Mouse (Mus musculus): ENCODE measurements around the gene BC029722. TPM values are rescaled to one million over a fixed set of nuclear protein-coding genes. Genes with fewer than 3 reads are reported as not detected.

The BC029722 gene
- polyA plus RNA-seq, 1 experiment from 2014 or later: 28.4 TPM

DNA sequence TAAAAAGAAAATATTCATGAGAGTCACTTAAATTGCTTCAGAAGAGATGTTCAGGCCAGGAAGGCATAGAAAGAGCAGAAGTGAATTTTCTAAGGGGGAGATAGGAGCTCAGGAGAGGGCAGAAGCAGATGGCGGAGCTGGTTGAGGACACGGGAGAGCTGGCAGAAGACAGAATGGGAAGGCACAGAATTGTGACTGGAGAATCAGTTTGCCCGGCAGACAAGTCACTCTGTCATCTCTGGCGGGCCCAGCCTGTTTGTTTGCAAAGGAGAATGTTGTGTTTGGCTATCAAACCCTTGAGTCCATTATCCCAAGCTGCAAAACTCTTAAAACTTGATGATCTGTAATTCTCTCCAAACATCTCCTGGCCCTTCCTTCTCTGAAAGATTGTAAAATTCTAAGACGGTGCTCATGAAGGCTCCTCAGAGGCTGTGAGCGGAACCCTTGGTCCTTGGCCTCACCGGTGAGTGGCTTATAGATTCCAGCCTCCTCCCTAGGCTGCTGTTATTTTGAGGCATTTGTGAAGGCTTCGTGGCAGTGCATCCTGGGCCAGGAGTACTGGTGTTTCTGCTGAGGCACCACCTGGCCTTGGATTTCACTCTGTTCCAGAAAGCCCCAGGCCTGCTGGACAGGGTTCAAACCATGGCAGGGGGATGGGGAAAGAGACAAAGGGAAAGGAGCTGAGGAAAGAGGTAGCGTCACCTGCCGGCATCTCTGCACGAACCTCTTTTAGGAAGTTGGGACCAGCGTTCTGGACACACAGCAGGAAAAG, 24.4 kb downstream of the BC029722 start:
- H3K4me3 ChIP-seq (replicated peaks; ENCODE audit: low read depth, low read length): no peak overlapping the region
- no peaks in the 10 kb centered on the region for H3K9me3 ChIP-seq (replicated peaks; ENCODE audit: low read length)
- H3K36me3 ChIP-seq (ENCODE audit: insufficient read depth, low read length): no peaks in the 10 kb centered on the region
- H3K27me3 ChIP-seq (ENCODE audit: insufficient read depth, low read length): no peaks in the 10 kb centered on the region
- no peak overlapping the region for H3K9ac ChIP-seq (ENCODE audit: low read depth, low read length)
- no peak overlapping the region for H3K4me2 ChIP-seq (ENCODE audit: low read length)
- H3K27ac ChIP-seq: no peak overlapping the region
- ATAC-seq (replicated peaks; ENCODE audit: low FRiP score, low read depth): no peak
- 79% methylated on average over 12 of the region's 12 CpGs for WGBS
- no peaks in the 10 kb centered on the region for H3K4me1 ChIP-seq (replicated peaks; ENCODE audit: insufficient read depth, low read length)
- DNase-seq (ENCODE audit: low spot score): no peak
- no peak for TF ChIP-seq CTCF (IDR thresholded peaks at IDR 0.05; ENCODE audit: low read depth)

DNA sequence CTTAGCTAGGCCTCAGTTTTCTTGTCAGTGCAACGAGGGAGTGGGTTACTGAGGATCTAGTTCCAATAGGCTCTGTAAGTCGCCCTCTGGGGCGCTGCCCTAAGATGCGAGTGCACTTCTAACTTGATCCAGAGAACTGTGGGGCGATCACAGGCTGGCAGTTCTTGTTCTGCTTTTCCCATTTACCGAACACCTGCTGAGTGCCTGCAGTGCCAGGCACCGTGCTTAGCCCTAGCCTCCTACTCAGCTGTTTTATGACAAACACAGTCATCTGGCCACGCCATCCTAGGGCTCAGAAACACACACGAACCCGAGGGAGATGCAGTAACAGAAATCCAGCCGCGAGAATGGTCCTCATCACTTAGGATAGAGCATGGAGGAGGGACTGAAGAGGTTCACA, 26.3 kb downstream of the BC029722 start:
- no peak for TF ChIP-seq CTCF (IDR thresholded peaks at IDR 0.05; ENCODE audit: low read depth)
- H3K27ac ChIP-seq: no peak overlapping the region
- no peak overlapping the region for H3K9ac ChIP-seq (ENCODE audit: low read depth, low read length)
- H3K9me3 ChIP-seq (replicated peaks; ENCODE audit: low read length): no peaks in the 10 kb centered on the region
- H3K4me1 ChIP-seq (replicated peaks; ENCODE audit: insufficient read depth, low read length): no peaks in the 10 kb centered on the region
- H3K36me3 ChIP-seq (ENCODE audit: insufficient read depth, low read length): no peaks in the 10 kb centered on the region
- 28% methylated on average over 12 of the region's 12 CpGs for WGBS
- no peak overlapping the region for H3K4me3 ChIP-seq (replicated peaks; ENCODE audit: low read depth, low read length)
- ATAC-seq (replicated peaks; ENCODE audit: low FRiP score, low read depth) (no peak), DNase-seq (ENCODE audit: low spot score) (no peak)
- no peaks in the 10 kb centered on the region for H3K27me3 ChIP-seq (ENCODE audit: insufficient read depth, low read length)
- H3K4me2 ChIP-seq (ENCODE audit: low read length): no peak overlapping the region

DNA sequence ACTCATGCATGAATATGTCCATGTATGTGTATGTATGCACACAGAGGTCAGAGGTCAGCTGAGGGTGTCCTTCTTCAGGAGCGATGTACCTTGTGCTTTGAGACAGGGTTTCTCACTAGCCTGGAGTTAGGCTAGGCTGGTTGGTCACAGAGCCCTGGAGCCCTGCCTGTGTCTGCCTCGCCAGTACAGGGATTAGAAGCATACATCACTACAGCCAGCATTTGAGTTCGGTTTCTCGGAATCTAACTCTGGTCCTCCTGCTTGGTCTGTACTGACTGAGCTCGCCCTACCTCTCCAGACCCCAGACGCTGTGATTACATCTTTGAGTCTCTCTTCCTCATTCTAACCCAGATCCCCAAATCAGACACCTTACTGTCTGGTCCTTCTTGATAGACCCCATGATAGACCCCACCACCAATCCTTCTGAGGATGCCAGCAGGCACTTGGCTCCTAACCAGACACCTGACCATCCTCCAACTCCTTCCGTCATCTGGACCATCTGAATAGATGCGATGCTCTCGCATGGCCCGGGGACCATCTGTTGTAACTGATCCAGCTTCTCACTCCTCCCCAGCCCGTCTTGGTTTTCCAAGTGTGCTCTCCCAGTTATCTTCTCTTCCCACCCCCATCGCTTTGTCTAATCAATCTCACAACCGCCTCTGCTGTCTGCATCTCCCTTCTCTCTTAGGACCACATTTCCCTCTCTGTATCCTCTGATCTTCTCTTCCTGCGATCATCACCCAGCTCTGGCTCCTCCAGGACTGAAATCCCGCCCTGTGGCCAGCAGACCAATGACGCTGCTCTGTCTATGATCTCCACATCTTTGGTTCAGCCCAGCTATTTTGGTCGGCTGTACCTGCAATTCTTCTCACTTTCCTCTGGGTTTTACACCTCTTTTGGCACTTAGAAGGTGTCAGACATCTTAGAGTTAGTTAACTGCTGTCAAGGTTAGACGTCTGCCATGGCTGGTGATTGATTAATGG, 31.0 kb downstream of the BC029722 start:
- DNase-seq (ENCODE audit: low spot score): no peak
- no peaks in the 10 kb centered on the region for H3K36me3 ChIP-seq (ENCODE audit: insufficient read depth, low read length)

GRCm38 (mm10) chr2:155786905-155787304, 32.3 kb downstream of the BC029722 start:
- no peaks in the 10 kb centered on the region for H3K36me3 ChIP-seq (ENCODE audit: insufficient read depth, low read length)
- no peak for DNase-seq (ENCODE audit: low spot score)
- H3K27me3 ChIP-seq (ENCODE audit: insufficient read depth, low read length): no peaks in the 10 kb centered on the region
- no peak overlapping the region for H3K4me2 ChIP-seq (ENCODE audit: low read length)
- H3K27ac ChIP-seq: no peak overlapping the region
- H3K9ac ChIP-seq (ENCODE audit: low read depth, low read length): no peak overlapping the region
- ATAC-seq (replicated peaks; ENCODE audit: low FRiP score, low read depth): no peak
- H3K4me1 ChIP-seq (replicated peaks; ENCODE audit: insufficient read depth, low read length): no peaks in the 10 kb centered on the region
- no peak overlapping the region for H3K4me3 ChIP-seq (replicated peaks; ENCODE audit: low read depth, low read length)
- no peaks in the 10 kb centered on the region for H3K9me3 ChIP-seq (replicated peaks; ENCODE audit: low read length)
- WGBS: 69% methylated on average over 5 of the region's 5 CpGs
- TF ChIP-seq CTCF (IDR thresholded peaks at IDR 0.05; ENCODE audit: low read depth): no peak

More for the DNA sequence above, 31.0 kb downstream of the BC029722 start:
- no peak overlapping the region for H3K4me3 ChIP-seq (replicated peaks; ENCODE audit: low read depth, low read length)
- no peaks in the 10 kb centered on the region for H3K4me1 ChIP-seq (replicated peaks; ENCODE audit: insufficient read depth, low read length)
- ATAC-seq (replicated peaks; ENCODE audit: low FRiP score, low read depth): no peak
- 49% methylated on average over 18 of the region's 18 CpGs for WGBS
- no peak overlapping the region for H3K9ac ChIP-seq (ENCODE audit: low read depth, low read length)
- no peak for TF ChIP-seq CTCF (IDR thresholded peaks at IDR 0.05; ENCODE audit: low read depth)
- H3K27ac ChIP-seq: no peak overlapping the region
- no peaks in the 10 kb centered on the region for H3K27me3 ChIP-seq (ENCODE audit: insufficient read depth, low read length)
- no peak overlapping the region for H3K4me2 ChIP-seq (ENCODE audit: low read length)
- no peaks in the 10 kb centered on the region for H3K9me3 ChIP-seq (replicated peaks; ENCODE audit: low read length)

DNA sequence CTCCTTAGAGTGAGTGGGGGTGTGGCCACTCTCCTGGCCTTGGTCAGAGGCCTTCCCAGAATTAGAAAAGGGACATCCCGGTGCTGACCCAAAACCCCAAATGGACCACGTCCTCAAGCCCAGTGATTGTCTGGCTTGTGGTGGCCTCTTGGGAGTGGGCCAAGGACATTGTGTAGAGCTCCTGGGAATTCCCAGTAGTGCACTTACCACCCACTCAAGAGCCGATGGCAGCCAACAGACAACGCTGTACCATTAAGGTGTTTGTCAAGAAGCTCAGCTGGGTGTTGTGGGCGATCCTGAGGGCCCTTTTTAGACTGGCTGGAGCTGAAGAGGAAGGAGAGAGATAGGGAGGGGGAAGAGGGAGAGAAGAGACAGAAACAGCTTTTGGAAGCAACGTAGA, 34.7 kb downstream of the BC029722 start:
- WGBS: 80% methylated on average over 6 of the region's 6 CpGs

DNA sequence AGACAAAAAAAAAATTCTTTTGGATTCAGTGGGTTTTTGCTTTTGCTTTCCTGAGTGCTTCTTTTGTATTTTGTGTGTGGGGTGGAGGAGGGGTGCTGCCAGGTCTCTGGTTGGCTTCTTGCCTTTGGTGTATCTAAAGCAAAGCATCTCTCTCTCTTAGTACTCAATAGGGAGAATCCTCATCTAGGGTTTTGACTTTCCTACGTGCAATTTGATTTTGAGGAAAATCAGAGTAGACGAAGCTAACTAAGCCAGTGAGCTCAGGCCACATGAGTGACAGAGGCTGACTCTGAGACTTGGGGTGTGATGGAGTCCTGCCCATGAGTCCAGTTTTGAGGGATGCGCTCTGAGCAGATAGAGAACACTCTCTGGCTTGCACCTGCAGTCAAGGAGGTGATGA, 39.7 kb downstream of the BC029722 start:
- no peaks in the 10 kb centered on the region for H3K36me3 ChIP-seq (ENCODE audit: insufficient read depth, low read length)
- TF ChIP-seq CTCF (IDR thresholded peaks at IDR 0.05; ENCODE audit: low read depth): no peak
- DNase-seq (ENCODE audit: low spot score) (no peak), ATAC-seq (replicated peaks; ENCODE audit: low FRiP score, low read depth) (no peak)
- H3K4me1 ChIP-seq (replicated peaks; ENCODE audit: insufficient read depth, low read length): 0 out of 2 replicates have a peak, but pooled peaks cover 4% of the 10 kb centered on the region
- 82% methylated on average over 3 of the region's 3 CpGs for WGBS
- H3K9ac ChIP-seq (ENCODE audit: low read depth, low read length): no peak overlapping the region
- no peak overlapping the region for H3K4me2 ChIP-seq (ENCODE audit: low read length)
- H3K9me3 ChIP-seq (replicated peaks; ENCODE audit: low read length): no peaks in the 10 kb centered on the region
- no peak overlapping the region for H3K4me3 ChIP-seq (replicated peaks; ENCODE audit: low read depth, low read length)
- H3K27ac ChIP-seq: no peak overlapping the region
- H3K27me3 ChIP-seq (ENCODE audit: insufficient read depth, low read length): peaks cover 5% of the 10 kb centered on the region

More for the DNA sequence above, 34.7 kb downstream of the BC029722 start:
- ATAC-seq (replicated peaks; ENCODE audit: low FRiP score, low read depth) (no peak), DNase-seq (ENCODE audit: low spot score) (no peak)
- H3K4me3 ChIP-seq (replicated peaks; ENCODE audit: low read depth, low read length): no peak overlapping the region
- no peaks in the 10 kb centered on the region for H3K27me3 ChIP-seq (ENCODE audit: insufficient read depth, low read length)
- no peaks in the 10 kb centered on the region for H3K36me3 ChIP-seq (ENCODE audit: insufficient read depth, low read length)
- H3K4me1 ChIP-seq (replicated peaks; ENCODE audit: insufficient read depth, low read length): no peaks in the 10 kb centered on the region
- no peak overlapping the region for H3K9ac ChIP-seq (ENCODE audit: low read depth, low read length)
- TF ChIP-seq CTCF (IDR thresholded peaks at IDR 0.05; ENCODE audit: low read depth): no peak
- no peak overlapping the region for H3K4me2 ChIP-seq (ENCODE audit: low read length)
- H3K27ac ChIP-seq: no peak overlapping the region
- no peaks in the 10 kb centered on the region for H3K9me3 ChIP-seq (replicated peaks; ENCODE audit: low read length)

All from kidney, postnatal 0 days (tissue).